In genomic region chr3:84740050-84740596, GRCm38 (mm10) we compare ENCODE assay signal across 22 mouse cellular contexts.
A peak's percentile ranks its signal among the peaks of the same experiment; 100 is the strongest.
DNase-seq lines count a peak whose midpoint lies in the region; ATAC-seq and TF ChIP-seq lines count a peak whose summit lies in the region.
"Had no signal": no experiment of that assay in that cellular context is flagged by ENCODE, and none has a peak within 500 bp of the region (broad histone marks: within the 10 kb centered on the region; RNA-seq: fewer than 3 reads in every experiment).

No protein-coding gene starts in this region.

- DNase-seq in embryonic facial prominence, embryonic 11.5 days (ENCODE audit: low spot score) = peak; percentile 41
- DNase-seq in embryonic facial prominence, embryonic 10.5 days (ENCODE audit: low spot score) = no peak
- no peak for DNase-seq in kidney, postnatal 25 days
- DNase-seq in brain, embryonic 14.5 days (ENCODE audit: low read depth) = peak; percentile 45
- DNase-seq in lung, postnatal 0 days (ENCODE audit: low spot score) = no peak
- DNase-seq in frontal cortex, adult 2 months (ENCODE audit: extremely low spot score in 1 of 2, low spot score in 1 of 2) = no peak
- DNase-seq: cerebellum, adult 9-11 months; heart, adult 2 months; kidney, adult 18-20 months; kidney, postnatal 14 days; left cerebral cortex, postnatal 4 days; lung, adult 18-20 months; retina, postnatal 1 day; right cerebral cortex, postnatal 4 days; thymus, adult 2 months had no signal

- H3K9me3 ChIP-seq in embryonic facial prominence, embryonic 11.5 days (replicated peaks; ENCODE audit: control insufficient read depth, low read length) = no peaks in the 10 kb centered on the region
- no peaks in the 10 kb centered on the region for H3K9me3 ChIP-seq in embryonic facial prominence, embryonic 10.5 days
- no peaks in the 10 kb centered on the region for H3K9me3 ChIP-seq in kidney, embryonic 16.5 days (ENCODE audit: low read length)
- no peaks in the 10 kb centered on the region for H3K9me3 ChIP-seq in midbrain, embryonic 15.5 days
- H3K9me3 ChIP-seq in lung, postnatal 0 days (ENCODE audit: low read length) = no peaks in the 10 kb centered on the region
- H3K9me3 ChIP-seq: embryonic facial prominence, embryonic 15.5 days; G1E; heart, embryonic 15.5 days had no signal

- TF ChIP-seq CTCF in brain, embryonic 14.5 days (IDR thresholded peaks at IDR 0.05; ENCODE audit: borderline replicate concordance, extremely low read depth, insufficient read depth, insufficient read length) = no peak
- TF ChIP-seq CTCF in lung, postnatal 0 days (IDR thresholded peaks at IDR 0.05) = no peak

- H3K4me3 ChIP-seq in embryonic facial prominence, embryonic 11.5 days (ENCODE audit: low read depth, low read length) = no peak overlapping the region
- no peak overlapping the region for H3K4me3 ChIP-seq in embryonic facial prominence, embryonic 10.5 days
- H3K4me3 ChIP-seq in kidney, embryonic 16.5 days (ENCODE audit: low read length) = no peak overlapping the region
- H3K4me3 ChIP-seq in midbrain, embryonic 15.5 days = no peak overlapping the region
- H3K4me3 ChIP-seq in lung, postnatal 0 days (ENCODE audit: low read depth, low read length) = no peak overlapping the region
- H3K4me3 ChIP-seq: embryonic facial prominence, embryonic 15.5 days; heart, adult 2 months; heart, embryonic 15.5 days; megakaryocyte, embryonic 14.5 days had no signal

- H3K9ac ChIP-seq in embryonic facial prominence, embryonic 11.5 days (replicated peaks; ENCODE audit: low read length) = no peak overlapping the region
- no peak overlapping the region; the same call in 1 of the 2 replicates for H3K9ac ChIP-seq in kidney, embryonic 16.5 days (replicated peaks; ENCODE audit: low read length)
- no peak overlapping the region for H3K9ac ChIP-seq in midbrain, embryonic 15.5 days
- no peak overlapping the region for H3K9ac ChIP-seq in lung, postnatal 0 days (replicated peaks; ENCODE audit: low read depth)
- H3K9ac ChIP-seq: embryonic facial prominence, embryonic 15.5 days; heart, embryonic 15.5 days had no signal

- no peak overlapping the region for H3K27ac ChIP-seq in embryonic facial prominence, embryonic 11.5 days (replicated peaks; ENCODE audit: low read depth, low read length)
- H3K27ac ChIP-seq in embryonic facial prominence, embryonic 10.5 days (replicated peaks) = no peak overlapping the region
- no peak overlapping the region for H3K27ac ChIP-seq in kidney, embryonic 16.5 days (ENCODE audit: low read length)
- 0 out of 2 replicates have a peak overlapping the region, but pooled peaks have one; percentile 23 for H3K27ac ChIP-seq in midbrain, embryonic 15.5 days
- H3K27ac ChIP-seq in lung, postnatal 0 days (ENCODE audit: low read length) = no peak overlapping the region
- H3K27ac ChIP-seq: embryonic facial prominence, embryonic 15.5 days; heart, adult 2 months; heart, embryonic 15.5 days had no signal

- no peak for TF ChIP-seq EP300 in lung, postnatal 0 days (IDR thresholded peaks at IDR 0.05)

- no peaks in the 10 kb centered on the region for H3K4me1 ChIP-seq in embryonic facial prominence, embryonic 11.5 days (ENCODE audit: control insufficient read depth, insufficient read depth, low read length)
- H3K4me1 ChIP-seq in embryonic facial prominence, embryonic 10.5 days = peaks cover 19% of the 10 kb centered on the region
- H3K4me1 ChIP-seq in kidney, embryonic 16.5 days (ENCODE audit: insufficient read depth, low read length) = peaks cover 7% of the 10 kb centered on the region
- peaks cover 3% of the 10 kb centered on the region for H3K4me1 ChIP-seq in midbrain, embryonic 15.5 days
- no peaks in the 10 kb centered on the region for H3K4me1 ChIP-seq in lung, postnatal 0 days (ENCODE audit: insufficient read depth, low read depth, low read length)

- no peaks in the 10 kb centered on the region for H3K27me3 ChIP-seq in embryonic facial prominence, embryonic 11.5 days (ENCODE audit: control insufficient read depth, insufficient read depth, low read length)
- no peaks in the 10 kb centered on the region for H3K27me3 ChIP-seq in embryonic facial prominence, embryonic 10.5 days (replicated peaks; ENCODE audit: low read depth, poor library complexity, severe bottlenecking)
- no peaks in the 10 kb centered on the region for H3K27me3 ChIP-seq in kidney, embryonic 16.5 days (ENCODE audit: insufficient read depth, low read length)
- H3K27me3 ChIP-seq in midbrain, embryonic 15.5 days (replicated peaks) = 0 out of 2 replicates have a peak, but pooled peaks cover 3% of the 10 kb centered on the region
- no peaks in the 10 kb centered on the region for H3K27me3 ChIP-seq in lung, postnatal 0 days (replicated peaks; ENCODE audit: insufficient read depth, low read length)
- H3K27me3 ChIP-seq: embryonic facial prominence, embryonic 15.5 days; heart, embryonic 15.5 days had no signal

- H3K4me2 ChIP-seq in embryonic facial prominence, embryonic 11.5 days (ENCODE audit: low read depth, low read length) = no peak overlapping the region
- H3K4me2 ChIP-seq in kidney, embryonic 16.5 days (replicated peaks; ENCODE audit: low read depth, low read length) = peak overlapping the region; percentile 31; the same call in 1 of the 2 replicates
- H3K4me2 ChIP-seq in midbrain, embryonic 15.5 days = no peak overlapping the region
- no peak overlapping the region for H3K4me2 ChIP-seq in lung, postnatal 0 days (replicated peaks; ENCODE audit: low read depth, low read length)
- H3K4me2 ChIP-seq: embryonic facial prominence, embryonic 15.5 days; heart, embryonic 15.5 days; liver, embryonic 11.5 days had no signal

- H3K36me3 ChIP-seq in embryonic facial prominence, embryonic 11.5 days (replicated peaks; ENCODE audit: control insufficient read depth, insufficient read depth, low read depth, low read length) = no peaks in the 10 kb centered on the region
- H3K36me3 ChIP-seq in embryonic facial prominence, embryonic 10.5 days (replicated peaks) = no peaks in the 10 kb centered on the region
- H3K36me3 ChIP-seq in kidney, embryonic 16.5 days (ENCODE audit: insufficient read depth, low read length) = no peaks in the 10 kb centered on the region
- no peaks in the 10 kb centered on the region for H3K36me3 ChIP-seq in midbrain, embryonic 15.5 days (replicated peaks)
- H3K36me3 ChIP-seq in lung, postnatal 0 days (ENCODE audit: insufficient read depth, low read length) = no peaks in the 10 kb centered on the region
- H3K36me3 ChIP-seq: embryonic facial prominence, embryonic 15.5 days; G1E; heart, embryonic 15.5 days had no signal

- 0 out of 2 replicates have a peak, but pooled peaks have one; percentile 52 for ATAC-seq in embryonic facial prominence, embryonic 11.5 days (replicated peaks; ENCODE audit: insufficient number of reproducible peaks, low FRiP score, low TSS enrichment, low read depth)
- ATAC-seq in kidney, embryonic 16.5 days (ENCODE audit: low FRiP score, low TSS enrichment) = no peak
- ATAC-seq in midbrain, embryonic 15.5 days (replicated peaks) = peak; percentile 52; the same call in 1 of the 2 replicates
- ATAC-seq in lung, postnatal 0 days = no peak

- 48% methylated on average over 10 of the region's 10 CpGs for WGBS in embryonic facial prominence, embryonic 11.5 days
- WGBS in embryonic facial prominence, embryonic 10.5 days = 64% methylated on average over 10 of the region's 10 CpGs
- WGBS in kidney, embryonic 16.5 days = 16% methylated on average over 10 of the region's 10 CpGs
- WGBS in midbrain, embryonic 15.5 days = 51% methylated on average over 10 of the region's 10 CpGs
- 36% methylated on average over 10 of the region's 10 CpGs for whole genome bisulfite sequencing in lung, postnatal 0 days

- no peak for TF ChIP-seq POLR2A in brain, embryonic 14.5 days (IDR thresholded peaks at IDR 0.05; ENCODE audit: borderline replicate concordance, extremely low read depth, insufficient read depth, insufficient read length, poor library complexity, severe bottlenecking)

Comparison
In these comparisons a context has a peak if more than half of its experiments do, and no peak if none do; other contexts are left out.
1. DNase-seq: peak in embryonic facial prominence, embryonic 11.5 days (single experiment) and brain, embryonic 14.5 days (single experiment); none in embryonic facial prominence, embryonic 10.5 days (single experiment), kidney, postnatal 25 days (0 of 2), lung, postnatal 0 days (single experiment) and frontal cortex, adult 2 months (0 of 2).
2. ATAC-seq: peak in embryonic facial prominence, embryonic 11.5 days (single experiment) and midbrain, embryonic 15.5 days (single experiment); none in kidney, embryonic 16.5 days (single experiment) and lung, postnatal 0 days (single experiment).